Mouse (Mus musculus): ENCODE measurements around the gene Slc29a1. TPM values are rescaled to one million over a fixed set of nuclear protein-coding genes. Genes with fewer than 3 reads are reported as not detected.

Slc29a1 gene
- polyA plus RNA-seq, 1 experiment from 2014 or later, result 154 TPM

- Histone ChIP-seq H3K36me3 (ENCODE audit: control insufficient read depth, insufficient read depth) (peaks cover 16% of the 10 kb centered on the region), H3K4me3 (ENCODE audit: low read depth, low read length) (no peak overlapping the region), H3K27ac (ENCODE audit: low read length) (peak overlapping the region; percentile 66), H3K27me3 (ENCODE audit: control insufficient read depth, insufficient read depth, low read depth, low read length) (no peaks in the 10 kb centered on the region), H3K9ac (ENCODE audit: low read depth, low read length) (0 out of 2 replicates have a peak overlapping the region, but pooled peaks have one; percentile 19), H3K4me2 (ENCODE audit: low read depth, low read length) (no peak overlapping the region), H3K4me1 (ENCODE audit: control insufficient read depth, low read depth, low read length) (peaks cover 50% of the 10 kb centered on the region), H3K9me3 (replicated peaks; ENCODE audit: control insufficient read depth, low read length) (no peaks in the 10 kb centered on the region)
- ATAC-seq (ENCODE audit: low read depth), result no peak
- 39% methylated on average over 12 of the region's 12 CpGs for WGBS (ENCODE audit: insufficient replicate concordance)
Observed at GRCm38 (mm10) chr17:45580958-45581477, 18.4 kb downstream of the Slc29a1 start.

- H3K4me2 ChIP-seq (ENCODE audit: low read depth, low read length), result no peak overlapping the region
- WGBS (ENCODE audit: insufficient replicate concordance), result 68% methylated on average over 4 of the region's 4 CpGs
- peaks cover 3% of the 10 kb centered on the region for H3K36me3 ChIP-seq (ENCODE audit: control insufficient read depth, insufficient read depth)
- H3K9me3 ChIP-seq (replicated peaks; ENCODE audit: control insufficient read depth, low read length), result no peaks in the 10 kb centered on the region
- H3K27ac ChIP-seq (ENCODE audit: low read length), result no peak overlapping the region
- no peak overlapping the region for H3K4me3 ChIP-seq (ENCODE audit: low read depth, low read length)
- H3K27me3 ChIP-seq (ENCODE audit: control insufficient read depth, insufficient read depth, low read depth, low read length), result no peaks in the 10 kb centered on the region
- peaks cover 46% of the 10 kb centered on the region for H3K4me1 ChIP-seq (ENCODE audit: control insufficient read depth, low read depth, low read length)
- H3K9ac ChIP-seq (ENCODE audit: low read depth, low read length), result no peak overlapping the region
- ATAC-seq (ENCODE audit: low read depth), result no peak
Observed at GRCm38 (mm10) chr17:45579554-45579953, 19.9 kb downstream of the Slc29a1 start.

- no peak overlapping the region for H3K4me3 ChIP-seq (ENCODE audit: low read depth, low read length)
- no peak overlapping the region for H3K4me2 ChIP-seq (ENCODE audit: low read depth, low read length)
- no peak for ATAC-seq (ENCODE audit: low read depth)
- no peak overlapping the region for H3K9ac ChIP-seq (ENCODE audit: low read depth, low read length)
- H3K36me3 ChIP-seq (ENCODE audit: control insufficient read depth, insufficient read depth), result no peaks in the 10 kb centered on the region
- no peaks in the 10 kb centered on the region for H3K9me3 ChIP-seq (replicated peaks; ENCODE audit: control insufficient read depth, low read length)
- 56% methylated on average over 7 of the region's 7 CpGs for WGBS (ENCODE audit: insufficient replicate concordance)
- H3K27ac ChIP-seq (ENCODE audit: low read length), result no peak overlapping the region
- peaks cover 45% of the 10 kb centered on the region for H3K4me1 ChIP-seq (ENCODE audit: control insufficient read depth, low read depth, low read length)
- H3K27me3 ChIP-seq (ENCODE audit: control insufficient read depth, insufficient read depth, low read depth, low read length), result no peaks in the 10 kb centered on the region
Observed at GRCm38 (mm10) chr17:45578843-45579242, 20.6 kb downstream of the Slc29a1 start.

- H3K4me3 ChIP-seq (ENCODE audit: low read depth, low read length), result no peak overlapping the region
- no peak for ATAC-seq (ENCODE audit: low read depth)
- H3K27ac ChIP-seq (ENCODE audit: low read length), result no peak overlapping the region
- H3K9ac ChIP-seq (ENCODE audit: low read depth, low read length), result no peak overlapping the region
- H3K27me3 ChIP-seq (ENCODE audit: control insufficient read depth, insufficient read depth, low read depth, low read length), result no peaks in the 10 kb centered on the region
- H3K4me1 ChIP-seq (ENCODE audit: control insufficient read depth, low read depth, low read length), result peaks cover 39% of the 10 kb centered on the region
- no peaks in the 10 kb centered on the region for H3K36me3 ChIP-seq (ENCODE audit: control insufficient read depth, insufficient read depth)
- 43% methylated on average over 5 of the region's 5 CpGs for WGBS (ENCODE audit: insufficient replicate concordance)
- H3K9me3 ChIP-seq (replicated peaks; ENCODE audit: control insufficient read depth, low read length), result no peaks in the 10 kb centered on the region
- H3K4me2 ChIP-seq (ENCODE audit: low read depth, low read length), result no peak overlapping the region
Observed at GRCm38 (mm10) chr17:45578242-45578641, 21.2 kb downstream of the Slc29a1 start.

GRCm38 (mm10) chr17:45575123-45575897 lies 24.1 kb downstream of the Slc29a1 start:
- no peak overlapping the region for H3K4me2 ChIP-seq (ENCODE audit: low read depth, low read length)
- H3K9me3 ChIP-seq (replicated peaks; ENCODE audit: control insufficient read depth, low read length), result no peaks in the 10 kb centered on the region
- peaks cover 23% of the 10 kb centered on the region for H3K4me1 ChIP-seq (ENCODE audit: control insufficient read depth, low read depth, low read length)
- H3K4me3 ChIP-seq (ENCODE audit: low read depth, low read length), result no peak overlapping the region
- peaks cover 14% of the 10 kb centered on the region for H3K36me3 ChIP-seq (ENCODE audit: control insufficient read depth, insufficient read depth)
- ATAC-seq (ENCODE audit: low read depth), result no peak
- peak overlapping the region; percentile 94 for H3K27ac ChIP-seq (ENCODE audit: low read length)
- 87% methylated on average over 8 of the region's 8 CpGs for WGBS (ENCODE audit: insufficient replicate concordance)
- no peaks in the 10 kb centered on the region for H3K27me3 ChIP-seq (ENCODE audit: control insufficient read depth, insufficient read depth, low read depth, low read length)
- H3K9ac ChIP-seq (ENCODE audit: low read depth, low read length), result no peak overlapping the region

- H3K27ac ChIP-seq (ENCODE audit: low read length), result peak overlapping the region; percentile 94
- peak overlapping the region; percentile 97 for H3K4me2 ChIP-seq (ENCODE audit: low read depth, low read length)
- H3K36me3 ChIP-seq (ENCODE audit: control insufficient read depth, insufficient read depth), result peaks cover 25% of the 10 kb centered on the region
- no peaks in the 10 kb centered on the region for H3K9me3 ChIP-seq (replicated peaks; ENCODE audit: control insufficient read depth, low read length)
- 1% methylated on average over 17 of the region's 17 CpGs for WGBS (ENCODE audit: insufficient replicate concordance)
- H3K27me3 ChIP-seq (ENCODE audit: control insufficient read depth, insufficient read depth, low read depth, low read length), result no peaks in the 10 kb centered on the region
- H3K4me3 ChIP-seq (ENCODE audit: low read depth, low read length), result peak overlapping the region; percentile 93
- H3K4me1 ChIP-seq (ENCODE audit: control insufficient read depth, low read depth, low read length), result peaks cover 26% of the 10 kb centered on the region
- peak overlapping the region; percentile 96 for H3K9ac ChIP-seq (ENCODE audit: low read depth, low read length)
- peak; percentile 67 for ATAC-seq (ENCODE audit: low read depth)
Observed at GRCm38 (mm10) chr17:45574129-45574761, 25.2 kb downstream of the Slc29a1 start.

- peaks cover 26% of the 10 kb centered on the region for H3K4me1 ChIP-seq (ENCODE audit: control insufficient read depth, low read depth, low read length)
Observed at GRCm38 (mm10) chr17:45573780-45574123, 25.7 kb downstream of the Slc29a1 start.

GRCm38 (mm10) chr17:45573087-45573779 lies 26.2 kb downstream of the Slc29a1 start, which contains the start of gene Hsp90ab1:
Hsp90ab1 (minus strand) TSS chr17:45573271.
- Histone ChIP-seq H3K9ac (ENCODE audit: low read depth, low read length) (peak within 1 kb of the TSS; percentile 96), H3K36me3 (ENCODE audit: control insufficient read depth, insufficient read depth) (peaks cover 35% of the 10 kb centered on the region), H3K9me3 (replicated peaks; ENCODE audit: control insufficient read depth, low read length) (no peaks in the 10 kb centered on the region), H3K4me2 (ENCODE audit: low read depth, low read length) (peak within 1 kb of the TSS; percentile 97), H3K4me3 (ENCODE audit: low read depth, low read length) (peak within 1 kb of the TSS; percentile 93), H3K4me1 (ENCODE audit: control insufficient read depth, low read depth, low read length) (peaks cover 24% of the 10 kb centered on the region), H3K27me3 (ENCODE audit: control insufficient read depth, insufficient read depth, low read depth, low read length) (no peaks in the 10 kb centered on the region), H3K27ac (ENCODE audit: low read length) (peak within 1 kb of the TSS; percentile 94)
- ATAC-seq (ENCODE audit: low read depth), result peak; percentile 80
- 0% methylated on average over 41 of the region's 41 CpGs for WGBS (ENCODE audit: insufficient replicate concordance)

More at GRCm38 (mm10) chr17:45573780-45574123, 25.7 kb downstream of the Slc29a1 start:
- Histone ChIP-seq H3K4me3 (ENCODE audit: low read depth, low read length) (peak overlapping the region; percentile 93), H3K9me3 (replicated peaks; ENCODE audit: control insufficient read depth, low read length) (no peaks in the 10 kb centered on the region), H3K9ac (ENCODE audit: low read depth, low read length) (peak overlapping the region; percentile 96), H3K27ac (ENCODE audit: low read length) (peak overlapping the region; percentile 94), H3K36me3 (ENCODE audit: control insufficient read depth, insufficient read depth) (peaks cover 30% of the 10 kb centered on the region), H3K4me2 (ENCODE audit: low read depth, low read length) (peak overlapping the region; percentile 97), H3K27me3 (ENCODE audit: control insufficient read depth, insufficient read depth, low read depth, low read length) (no peaks in the 10 kb centered on the region)
- 1% methylated on average over 18 of the region's 18 CpGs for WGBS (ENCODE audit: insufficient replicate concordance)
- peak; percentile 69 for ATAC-seq (ENCODE audit: low read depth)
